Mouse (Mus musculus) brain, embryonic 14.5 days (tissue): ENCODE data around the gene Tac4.

Source experiments
- CTCF ChIP-seq: fragments of 200-500 bp; IDR thresholded peaks from 2 replicates; pipeline ENCODE4 v1.5.1; 2012; ENCODE audit warnings: inconsistent platforms, mild to moderate bottlenecking, moderate library complexity, borderline replicate concordance; ENCODE audit not compliant: insufficient read depth, insufficient read length; ENCODE audit errors: extremely low read depth
- POLR2A ChIP-seq: fragments of 200-500 bp; IDR thresholded peaks from 2 replicates; pipeline ENCODE4 v1.6.1; 2012; ENCODE audit warnings: mild to moderate bottlenecking, inconsistent platforms, borderline replicate concordance; ENCODE audit not compliant: poor library complexity, insufficient read depth, insufficient read length, severe bottlenecking; ENCODE audit errors: extremely low read depth

DNA sequence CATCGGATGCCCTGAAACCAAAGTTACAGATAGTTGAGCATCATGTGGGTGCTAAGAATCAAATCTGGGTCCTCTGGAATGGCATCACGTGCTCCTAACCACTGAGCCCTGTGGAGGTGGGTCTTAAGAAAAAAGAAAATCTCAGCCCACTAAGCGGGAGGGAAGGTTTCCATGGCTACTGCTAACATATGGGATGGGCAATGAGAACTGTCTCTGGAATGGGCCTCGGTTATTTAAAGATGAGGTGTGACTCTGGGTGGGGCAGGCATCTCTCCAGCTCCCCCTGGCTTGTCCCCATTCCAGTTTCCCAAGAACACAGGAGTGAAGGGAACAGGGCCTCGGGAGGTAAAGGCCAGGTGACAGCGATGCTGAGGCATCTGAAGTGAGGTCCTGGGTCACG lies 15.9 kb upstream of the Tac4 start:
- no peak for TF ChIP-seq CTCF
- TF ChIP-seq POLR2A, result no peak
